Mouse (Mus musculus) B cell, adult 2 months (primary cell): ENCODE data around the gene Klk7.

ENCODE experiments used
- DNase-seq, 2 experiments: peaks; one replicate each; pipeline ENCODE4 v3.0.0; 2022

The Klk7 gene

GRCm38 (mm10) chr7:43810994-43811393 lies at the start of gene Klk7:
Gene Klk7 (plus strand): TSS chr7:43811294.
- no peak for DNase-seq

- no peak for DNase-seq
These were observed 44.6 kb upstream of the Klk7 start for GRCm38 (mm10) chr7:43766484-43766883.

GRCm38 (mm10) chr7:43768597-43768996 lies 42.5 kb upstream of the Klk7 start, which contains the start of gene Klk12:
Gene Klk12 (plus strand): TSS chr7:43768897.
- DNase-seq, result no peak

- no peak for DNase-seq
These were observed 41.5 kb upstream of the Klk7 start for GRCm38 (mm10) chr7:43769636-43770035.

GRCm38 (mm10) chr7:43770701-43771100 lies 40.4 kb upstream of the Klk7 start:
- no peak for DNase-seq

GRCm38 (mm10) chr7:43771916-43772315 lies 39.2 kb upstream of the Klk7 start:
- DNase-seq, result no peak

- DNase-seq, result no peak
These were observed 38.2 kb upstream of the Klk7 start for GRCm38 (mm10) chr7:43772901-43773300.

- no peak for DNase-seq
These were observed 36.7 kb upstream of the Klk7 start, which contains the start of gene Klk11 for GRCm38 (mm10) chr7:43774364-43774763. Gene Klk11 (plus strand): TSS chr7:43774604.

- no peak for DNase-seq
These were observed 36.3 kb upstream of the Klk7 start for GRCm38 (mm10) chr7:43774802-43775201.

GRCm38 (mm10) chr7:43775311-43776057 lies 35.6 kb upstream of the Klk7 start:
- DNase-seq, result no peak

GRCm38 (mm10) chr7:43776506-43776905 lies 34.6 kb upstream of the Klk7 start:
- DNase-seq, result no peak

GRCm38 (mm10) chr7:43777423-43777822 lies 33.7 kb upstream of the Klk7 start:
- DNase-seq, result no peak

- no peak for DNase-seq
These were observed 32.7 kb upstream of the Klk7 start for GRCm38 (mm10) chr7:43778176-43778970.

GRCm38 (mm10) chr7:43780241-43780640 lies 30.9 kb upstream of the Klk7 start:
- DNase-seq, result no peak

- no peak for DNase-seq
These were observed 30.3 kb upstream of the Klk7 start, which contains the start of gene Klk10 for GRCm38 (mm10) chr7:43780746-43781145. Gene Klk10 (plus strand): TSS chr7:43781035.

GRCm38 (mm10) chr7:43781541-43781940 lies 29.6 kb upstream of the Klk7 start:
- no peak for DNase-seq

- DNase-seq, result peak; percentile 71 to 81
These were observed 28.5 kb upstream of the Klk7 start for GRCm38 (mm10) chr7:43782275-43783265.

GRCm38 (mm10) chr7:43785286-43785685 lies 25.8 kb upstream of the Klk7 start:
- DNase-seq, result no peak

- no peak for DNase-seq
These were observed 23.0 kb upstream of the Klk7 start for GRCm38 (mm10) chr7:43788096-43788495.

- no peak for DNase-seq
These were observed 21.8 kb upstream of the Klk7 start for GRCm38 (mm10) chr7:43789295-43789694.

- no peak for DNase-seq
These were observed 19.5 kb upstream of the Klk7 start, which contains the start of gene Klk9 for GRCm38 (mm10) chr7:43791591-43791990. Gene Klk9 (plus strand): TSS chr7:43791891.

GRCm38 (mm10) chr7:43796355-43796754 lies 14.7 kb upstream of the Klk7 start:
- no peak for DNase-seq
